Mouse (Mus musculus): ENCODE data around the gene Gm10160.

DNA sequence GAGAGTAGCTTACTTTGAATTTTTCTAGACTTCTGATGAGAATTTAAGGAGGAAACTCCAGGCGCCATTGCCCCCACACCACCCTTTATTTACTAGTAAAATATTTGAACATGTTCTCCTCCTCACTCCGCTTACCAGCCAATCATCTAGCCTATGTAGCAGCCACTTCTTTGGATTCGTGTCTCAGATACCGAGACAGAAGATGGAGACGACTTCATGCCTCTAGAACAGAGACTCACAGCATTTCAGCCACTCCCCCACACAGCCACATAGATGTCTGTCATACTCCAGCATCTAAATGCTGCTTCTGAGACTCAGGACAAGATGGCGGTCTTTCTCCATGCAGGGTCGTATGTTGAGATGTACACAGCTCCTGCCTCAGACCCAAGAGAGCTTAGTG lies 13.5 kb downstream of the Gm10160 start:
- no peak for TF ChIP-seq POLR2A (IDR thresholded peaks at IDR 0.05; ENCODE audit: borderline replicate concordance, low read depth, low read length)
- no peak for TF ChIP-seq CTCF (IDR thresholded peaks at IDR 0.05; ENCODE audit: low read depth, low read length)
